Mouse (Mus musculus): ENCODE measurements around the gene Gm20388. TPM values are rescaled to one million over a fixed set of nuclear protein-coding genes. Genes with fewer than 3 reads are reported as not detected.
A peak's percentile ranks its signal among the peaks of the same experiment; 100 is the strongest.
"Not testable (repeated sequence)": the region's sequence is repeated elsewhere in the genome, so short reads cannot be mapped to it uniquely, and the experiment has no call there.

The Gm20388 gene
- polyA plus RNA-seq, 2 experiments, result 8.5 TPM; not detected in 1

DNA sequence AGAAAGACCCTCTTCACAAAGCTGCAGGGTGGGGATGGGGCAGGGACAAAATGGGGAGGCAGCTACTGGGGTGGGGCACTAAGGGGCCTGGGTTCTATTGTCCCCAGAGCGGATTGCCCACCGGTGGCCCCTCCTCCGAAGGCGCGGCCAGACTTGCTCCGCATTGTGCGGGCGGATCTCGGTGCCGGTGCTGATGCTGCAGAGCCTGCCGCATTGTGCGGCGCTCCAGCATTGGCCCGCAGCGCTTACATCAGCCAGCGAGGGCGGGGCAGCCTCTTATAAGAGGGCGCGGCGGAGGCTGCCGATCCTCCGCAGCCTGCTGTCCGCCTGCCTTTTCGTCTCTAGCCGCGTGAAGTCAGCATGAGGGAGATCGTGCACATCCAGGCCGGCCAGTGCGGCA lies 3500.6 kb downstream of the Gm20388 start, which contains the start of gene Tubb3:
Gene Tubb3 (plus strand): TSS at position 179 of the 400 bp plus-strand sequence.
- Histone ChIP-seq H3K9me3 (ENCODE audit: control insufficient read depth, low read length) (no peaks in the 10 kb centered on the region), H3K4me3 (ENCODE audit: insufficient read depth in 1 of 2, low read depth in 2 of 2, low read length in 2 of 2) (0 out of 4 replicates have a peak within 1 kb of the TSS, but pooled peaks of 1 of the 2 experiments have one; percentile 12), H3K4me1 (replicated peaks; ENCODE audit: control insufficient read depth in 2 of 2, insufficient read depth in 2 of 2, low read length in 1 of 2) (peaks cover 18 to 35% of the 10 kb centered on the region in 2 experiments), H3K4me2 (ENCODE audit: low read depth) (peak within 1 kb of the TSS; percentile 53), H3K9ac (replicated peaks) (no peak within 1 kb of the TSS), H3K36me3 (replicated peaks; ENCODE audit: control insufficient read depth, insufficient read depth, low read depth) (no peaks in the 10 kb centered on the region), H3K27me3 (ENCODE audit: control insufficient read depth, insufficient read depth, low read length) (peaks cover 36% of the 10 kb centered on the region), H3K27ac (no peak within 1 kb of the TSS)
- peak; percentile 41 to 51 (median 49) for DNase-seq (ENCODE audit: low read depth in 3 of 3, low spot score in 3 of 3)
- ATAC-seq (ENCODE audit: insufficient read depth), result peak; percentile 61
- no peak for TF ChIP-seq EP300 (IDR thresholded peaks at IDR 0.05; ENCODE audit: low read depth)
- TF ChIP-seq CTCF (IDR thresholded peaks at IDR 0.05; ENCODE audit: low read depth), result no peak
- WGBS (ENCODE audit: insufficient replicate concordance), result under 1% methylated on average over 29 of the region's 29 CpGs

DNA sequence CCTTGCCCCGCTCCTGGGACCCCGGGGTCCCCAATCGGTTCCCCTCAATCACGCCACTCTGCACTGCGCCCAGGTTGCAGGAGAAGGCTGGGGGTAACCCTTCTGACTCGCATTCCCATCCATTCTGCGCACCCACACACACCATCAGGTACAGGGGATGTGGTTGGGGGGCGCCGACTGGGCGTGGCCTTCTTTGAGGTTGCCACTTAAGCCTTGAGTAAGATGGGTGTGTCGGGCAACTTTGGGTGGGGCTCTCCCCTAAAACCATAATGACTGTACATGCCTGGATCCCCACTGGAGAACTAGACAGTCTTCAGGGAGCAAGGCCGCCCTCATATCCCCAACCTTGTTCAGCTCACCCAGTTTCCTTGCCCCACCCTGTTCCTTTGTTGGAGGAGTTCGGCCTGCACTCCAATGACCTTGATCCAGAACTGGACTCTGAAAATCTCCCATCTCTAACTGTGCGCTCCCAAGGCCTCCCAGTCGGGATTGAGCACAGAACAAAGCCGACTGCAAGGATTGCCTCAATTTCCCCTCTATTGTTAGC lies 3501.2 kb downstream of the Gm20388 start:
- H3K4me1 ChIP-seq (replicated peaks; ENCODE audit: control insufficient read depth in 2 of 2, insufficient read depth in 2 of 2, low read length in 1 of 2), result peaks cover 15 to 34% of the 10 kb centered on the region in 2 experiments

DNA sequence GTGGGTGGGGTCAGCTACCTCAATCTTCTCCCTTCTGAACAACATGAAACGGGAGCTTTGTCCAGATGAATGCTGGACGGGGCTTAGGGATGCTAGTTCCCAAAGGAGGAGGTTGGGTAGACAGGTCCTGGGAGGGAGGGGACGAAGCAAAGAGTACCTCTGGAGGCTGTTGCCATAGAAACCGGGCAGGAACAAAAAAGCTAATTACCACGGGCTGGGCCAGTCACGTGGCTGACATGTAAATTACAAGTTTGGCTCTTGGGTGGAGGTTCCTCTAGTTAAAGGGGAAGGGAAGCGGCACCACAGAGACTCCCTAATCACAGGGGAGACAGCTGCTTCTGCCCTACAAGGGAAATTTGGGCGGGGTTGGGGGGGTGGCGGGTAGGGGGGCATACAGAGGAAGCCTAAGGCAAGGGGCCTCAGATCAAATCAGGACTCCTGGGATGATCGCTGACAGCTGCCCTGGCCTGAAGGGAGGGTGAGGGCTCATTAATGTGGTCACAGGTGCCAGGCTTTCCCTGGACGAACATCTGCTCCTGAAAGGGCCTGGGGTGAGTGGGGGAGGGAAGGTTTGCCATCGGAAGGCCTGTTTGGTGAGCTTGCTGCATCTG lies 3502.0 kb downstream of the Gm20388 start:
- no peak overlapping the region for H3K27ac ChIP-seq
- H3K4me2 ChIP-seq (ENCODE audit: low read depth), result no peak overlapping the region
- no peak for TF ChIP-seq EP300 (IDR thresholded peaks at IDR 0.05; ENCODE audit: low read depth)
- no peak for TF ChIP-seq CTCF (IDR thresholded peaks at IDR 0.05; ENCODE audit: low read depth)
- 3% methylated on average over 12 of the region's 12 CpGs for WGBS (ENCODE audit: insufficient replicate concordance)
- ATAC-seq (ENCODE audit: insufficient read depth) (no peak), DNase-seq (ENCODE audit: low read depth in 3 of 3, low spot score in 3 of 3) (no peak)
- no peak overlapping the region for H3K4me3 ChIP-seq (ENCODE audit: insufficient read depth in 1 of 2, low read depth in 2 of 2, low read length in 2 of 2)
- H3K9me3 ChIP-seq (ENCODE audit: control insufficient read depth, low read length), result no peaks in the 10 kb centered on the region
- H3K27me3 ChIP-seq (ENCODE audit: control insufficient read depth, insufficient read depth, low read length), result peaks cover 36% of the 10 kb centered on the region
- H3K4me1 ChIP-seq (replicated peaks; ENCODE audit: control insufficient read depth in 2 of 2, insufficient read depth in 2 of 2, low read length in 1 of 2), result peaks cover 15 to 36% of the 10 kb centered on the region in 2 experiments
- H3K9ac ChIP-seq (replicated peaks), result no peak overlapping the region
- H3K36me3 ChIP-seq (replicated peaks; ENCODE audit: control insufficient read depth, insufficient read depth, low read depth), result no peaks in the 10 kb centered on the region

More for the DNA sequence above, 3501.2 kb downstream of the Gm20388 start:
- H3K4me3 ChIP-seq (ENCODE audit: insufficient read depth in 1 of 2, low read depth in 2 of 2, low read length in 2 of 2), result no peak overlapping the region
- peak overlapping the region; percentile 53 for H3K4me2 ChIP-seq (ENCODE audit: low read depth)
- no peak overlapping the region for H3K9ac ChIP-seq (replicated peaks)
- no peak overlapping the region for H3K27ac ChIP-seq
- DNase-seq (ENCODE audit: low read depth in 3 of 3, low spot score in 3 of 3), result no peak
- WGBS (ENCODE audit: insufficient replicate concordance), result 9% methylated on average over 16 of the region's 16 CpGs
- no peak for ATAC-seq (ENCODE audit: insufficient read depth)
- no peaks in the 10 kb centered on the region for H3K36me3 ChIP-seq (replicated peaks; ENCODE audit: control insufficient read depth, insufficient read depth, low read depth)
- TF ChIP-seq EP300 (IDR thresholded peaks at IDR 0.05; ENCODE audit: low read depth) (no peak), CTCF (IDR thresholded peaks at IDR 0.05; ENCODE audit: low read depth) (no peak)
- no peaks in the 10 kb centered on the region for H3K9me3 ChIP-seq (ENCODE audit: control insufficient read depth, low read length)
- H3K27me3 ChIP-seq (ENCODE audit: control insufficient read depth, insufficient read depth, low read length), result peaks cover 36% of the 10 kb centered on the region

DNA sequence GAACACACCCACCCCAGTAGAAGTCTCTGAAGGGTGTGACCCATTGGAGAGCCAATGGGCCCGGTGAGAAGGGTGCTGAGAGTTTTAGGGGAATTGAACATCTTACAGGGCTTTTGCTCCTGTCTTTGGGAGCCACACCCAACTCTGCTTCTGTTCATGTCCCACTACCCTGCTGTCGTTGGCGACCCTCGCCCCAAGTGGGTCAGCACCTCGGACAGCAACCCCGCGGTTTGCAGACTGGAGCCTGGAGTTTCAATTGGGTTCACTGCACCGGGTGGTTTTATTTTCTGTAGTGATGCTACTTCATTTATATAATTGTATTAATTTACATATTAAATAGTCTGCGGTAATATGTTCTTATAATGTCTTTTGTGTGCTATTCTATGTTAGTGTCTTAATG lies 3503.6 kb downstream of the Gm20388 start:
- DNase-seq (ENCODE audit: low read depth in 3 of 3, low spot score in 3 of 3), result no peak
- ATAC-seq (ENCODE audit: insufficient read depth), result no peak

GRCm38 (mm10) chr8:123414997-123415696 lies 3504.5 kb downstream of the Gm20388 start:
- H3K27me3 ChIP-seq (ENCODE audit: control insufficient read depth, insufficient read depth, low read length), result peaks cover 31% of the 10 kb centered on the region
- H3K4me2 ChIP-seq (ENCODE audit: low read depth); H3K9ac ChIP-seq (replicated peaks); DNase-seq (ENCODE audit: low read depth in 3 of 3, low spot score in 3 of 3); H3K36me3 ChIP-seq (replicated peaks; ENCODE audit: control insufficient read depth, insufficient read depth, low read depth); H3K4me3 ChIP-seq (ENCODE audit: insufficient read depth in 1 of 2, low read depth in 2 of 2, low read length in 2 of 2); H3K27ac ChIP-seq; H3K9me3 ChIP-seq (ENCODE audit: control insufficient read depth, low read length); ATAC-seq (ENCODE audit: insufficient read depth): not testable (repeated sequence)
- peaks cover 8 to 19% of the 10 kb centered on the region in 2 experiments; a peak in 3 of 4 replicates for H3K4me1 ChIP-seq (replicated peaks; ENCODE audit: control insufficient read depth in 2 of 2, insufficient read depth in 2 of 2, low read length in 1 of 2)
- 63% methylated on average over 5 of the region's 5 CpGs for WGBS (ENCODE audit: insufficient replicate concordance)

More for the DNA sequence above, 3503.6 kb downstream of the Gm20388 start:
- Histone ChIP-seq H3K4me3 (ENCODE audit: insufficient read depth in 1 of 2, low read depth in 2 of 2, low read length in 2 of 2) (no peak overlapping the region), H3K9me3 (ENCODE audit: control insufficient read depth, low read length) (no peaks in the 10 kb centered on the region), H3K27ac (no peak overlapping the region), H3K4me2 (ENCODE audit: low read depth) (no peak overlapping the region), H3K9ac (replicated peaks) (no peak overlapping the region), H3K27me3 (ENCODE audit: control insufficient read depth, insufficient read depth, low read length) (peaks cover 36% of the 10 kb centered on the region), H3K4me1 (replicated peaks; ENCODE audit: control insufficient read depth in 2 of 2, insufficient read depth in 2 of 2, low read length in 1 of 2) (peaks cover 14 to 27% of the 10 kb centered on the region in 2 experiments; a peak in 3 of 4 replicates), H3K36me3 (replicated peaks; ENCODE audit: control insufficient read depth, insufficient read depth, low read depth) (no peaks in the 10 kb centered on the region)
- TF ChIP-seq CTCF (IDR thresholded peaks at IDR 0.05; ENCODE audit: low read depth) (no peak), EP300 (IDR thresholded peaks at IDR 0.05; ENCODE audit: low read depth) (no peak)
- 6% methylated on average over 9 of the region's 9 CpGs for WGBS (ENCODE audit: insufficient replicate concordance)

Measured in liver, embryonic 14.5 days (tissue).